14 mouse cellular contexts compared by ENCODE assay signal in the genomic region with DNA sequence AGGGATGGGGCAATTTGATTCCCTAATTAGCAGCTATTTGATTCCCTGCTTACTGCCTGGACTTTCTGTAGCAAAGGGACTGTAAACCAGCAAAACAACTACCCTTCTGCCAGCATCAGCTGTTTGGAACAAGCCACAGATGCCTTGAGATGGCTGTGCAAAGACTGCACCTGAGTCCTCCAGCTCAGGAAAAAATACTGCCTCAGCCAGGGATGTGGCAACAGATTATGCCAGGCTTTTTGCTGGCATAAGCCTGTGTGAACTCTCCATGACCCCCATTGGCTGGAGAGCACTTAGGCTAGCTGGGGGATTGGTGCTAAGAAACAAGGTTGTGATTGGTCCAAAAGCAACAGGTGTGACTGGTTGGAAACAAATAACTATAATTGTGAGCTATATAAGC.
"Had no signal": no experiment of that assay in that cellular context is flagged by ENCODE, and none has a peak within 500 bp of the region (broad histone marks: within the 10 kb centered on the region; RNA-seq: fewer than 3 reads in every experiment).

No protein-coding gene starts in this region.

- H3K4me3 ChIP-seq: left cerebral cortex, adult 2 months; liver, embryonic 13.5 days; midbrain, embryonic 12.5 days; midbrain, embryonic 15.5 days; myocyte had no signal

- H3K4me1 ChIP-seq: liver, embryonic 13.5 days; midbrain, embryonic 12.5 days; midbrain, embryonic 15.5 days had no signal

- H3K27me3 ChIP-seq: liver, embryonic 13.5 days; midbrain, embryonic 12.5 days; midbrain, embryonic 15.5 days had no signal

- ATAC-seq: lung, postnatal 0 days; midbrain, embryonic 15.5 days had no signal

- H3K9me3 ChIP-seq: liver, embryonic 13.5 days; midbrain, embryonic 12.5 days; midbrain, embryonic 15.5 days had no signal

- H3K9ac ChIP-seq: liver, embryonic 13.5 days; lung, embryonic 14.5 days; midbrain, embryonic 12.5 days; midbrain, embryonic 15.5 days had no signal

- H3K27ac ChIP-seq: left cerebral cortex, adult 2 months; liver, embryonic 13.5 days; macrophage; midbrain, embryonic 12.5 days; midbrain, embryonic 15.5 days had no signal

- H3K4me2 ChIP-seq: liver, embryonic 13.5 days; lung, embryonic 14.5 days; midbrain, embryonic 12.5 days; midbrain, embryonic 15.5 days had no signal

- DNase-seq: kidney, adult 2 months; kidney, postnatal 10 days; kidney, postnatal 36 days; layer of hippocampus, postnatal 36 days; liver, embryonic 13.5 days; lung, embryonic 14.5 days; thymus, adult 18-20 months; thymus, postnatal 36 days had no signal

- H3K36me3 ChIP-seq: liver, embryonic 13.5 days; midbrain, embryonic 12.5 days; midbrain, embryonic 15.5 days had no signal
